ENCODE assay signal across 30 mouse cellular contexts in genomic region chr2:102676716-102677312, GRCm38 (mm10). TPM values are rescaled to one million over a fixed set of nuclear protein-coding genes. Genes with fewer than 3 reads are reported as not detected.
A peak's percentile ranks its signal among the peaks of the same experiment; 100 is the strongest.
DNase-seq lines count a peak whose midpoint lies in the region; ATAC-seq and TF ChIP-seq lines count a peak whose summit lies in the region.
"Had no signal": no experiment of that assay in that cellular context is flagged by ENCODE, and none has a peak within 500 bp of the region (broad histone marks: within the 10 kb centered on the region; RNA-seq: fewer than 3 reads in every experiment).

No protein-coding gene starts in this region.

- H3K4me3 ChIP-seq in left cerebral cortex, adult 2 months = peak overlapping the region; percentile 9; the same call in 1 of the 2 replicates
- H3K4me3 ChIP-seq in stomach, embryonic 14.5 days (ENCODE audit: low read depth, low read length) = no peak overlapping the region
- H3K4me3 ChIP-seq: embryonic facial prominence, embryonic 10.5 days; embryonic facial prominence, embryonic 15.5 days; forebrain, embryonic 12.5 days; heart, embryonic 13.5 days; hindbrain, embryonic 15.5 days; intestine, embryonic 15.5 days; limb, embryonic 12.5 days; liver, embryonic 15.5 days; lung, embryonic 15.5 days; midbrain, embryonic 10.5 days; midbrain, embryonic 15.5 days; neural tube, embryonic 15.5 days had no signal

- H3K27me3 ChIP-seq in stomach, embryonic 14.5 days (ENCODE audit: control insufficient read depth, insufficient read depth, low read length) = no peaks in the 10 kb centered on the region
- H3K27me3 ChIP-seq: embryonic facial prominence, embryonic 15.5 days; forebrain, embryonic 12.5 days; hindbrain, embryonic 15.5 days; intestine, embryonic 15.5 days; liver, embryonic 15.5 days; lung, embryonic 15.5 days; midbrain, embryonic 15.5 days; neural tube, embryonic 15.5 days; Patski had no signal

- intact Hi-C loops in left cerebral cortex, adult 2 months (cut with DNase I) = loop anchor here (5.0 to 10.0 kb wide), 4 partner anchors 85 to 772 kb away; no protein-coding TSS in a partner anchor

- no peaks in the 10 kb centered on the region for H3K4me1 ChIP-seq in stomach, embryonic 14.5 days (ENCODE audit: control insufficient read depth, insufficient read depth, low read length)
- H3K4me1 ChIP-seq: heart, embryonic 13.5 days; intestine, embryonic 15.5 days; liver, embryonic 15.5 days; lung, embryonic 15.5 days had no signal

- peak; percentile 28 for DNase-seq in cerebellum, adult 8-10 months
- DNase-seq in cerebellum, postnatal 4 days (ENCODE audit: low spot score in 2 of 2) = no peak
- DNase-seq in left cerebral cortex, adult 2 months (ENCODE audit: extremely low spot score in 1 of 2, low spot score in 2 of 2) = no peak
- no peak for DNase-seq in left cerebral cortex, adult 9 months (ENCODE audit: low spot score in 2 of 2)
- DNase-seq in frontal cortex, adult 2 months (ENCODE audit: extremely low spot score in 1 of 2, low spot score in 1 of 2) = no peak
- DNase-seq in kidney, postnatal 14 days = no peak
- DNase-seq: adrenal gland, postnatal 14 days; gastrocnemius, postnatal 25 days; heart, postnatal 10 days; kidney, adult 2 months; kidney, postnatal 4 days; right cerebral cortex, postnatal 25 days; spleen, adult 18-20 months had no signal

- peak; percentile 83 for ATAC-seq in stomach, embryonic 14.5 days (ENCODE audit: insufficient number of reproducible peaks, insufficient read depth, low FRiP score, low read depth)
- ATAC-seq: intestine, embryonic 15.5 days; midbrain, embryonic 15.5 days; Patski had no signal

- 78% methylated on average over 9 of the region's 9 CpGs for WGBS in stomach, embryonic 14.5 days

- TF ChIP-seq CTCF in left cerebral cortex, adult 2 months (IDR thresholded peaks at IDR 0.05) = no peak

- H3K9ac ChIP-seq in stomach, embryonic 14.5 days (replicated peaks; ENCODE audit: low read depth, low read length) = no peak overlapping the region
- H3K9ac ChIP-seq: embryonic facial prominence, embryonic 15.5 days; forebrain, embryonic 12.5 days; heart, embryonic 13.5 days; hindbrain, embryonic 15.5 days; intestine, embryonic 15.5 days; limb, embryonic 12.5 days; liver, embryonic 15.5 days; lung, embryonic 15.5 days; midbrain, embryonic 15.5 days; neural tube, embryonic 15.5 days had no signal

- peak overlapping the region; percentile 80 for H3K27ac ChIP-seq in left cerebral cortex, adult 2 months
- no peak overlapping the region for H3K27ac ChIP-seq in stomach, embryonic 14.5 days (ENCODE audit: low read length)
- H3K27ac ChIP-seq: embryonic facial prominence, embryonic 10.5 days; embryonic facial prominence, embryonic 15.5 days; forebrain, embryonic 12.5 days; heart, embryonic 13.5 days; hindbrain, embryonic 15.5 days; intestine, embryonic 15.5 days; limb, embryonic 12.5 days; liver, embryonic 15.5 days; lung, embryonic 15.5 days; midbrain, embryonic 15.5 days had no signal

- no peaks in the 10 kb centered on the region for H3K9me3 ChIP-seq in stomach, embryonic 14.5 days (ENCODE audit: control insufficient read depth, low read depth, low read length)
- H3K9me3 ChIP-seq: embryonic facial prominence, embryonic 10.5 days; embryonic facial prominence, embryonic 15.5 days; forebrain, embryonic 12.5 days; heart, embryonic 13.5 days; hindbrain, embryonic 15.5 days; intestine, embryonic 15.5 days; limb, embryonic 12.5 days; liver, embryonic 15.5 days; lung, embryonic 15.5 days; midbrain, embryonic 10.5 days; midbrain, embryonic 15.5 days; neural tube, embryonic 15.5 days had no signal

- H3K4me2 ChIP-seq in stomach, embryonic 14.5 days (replicated peaks; ENCODE audit: low read depth, low read length) = no peak overlapping the region
- H3K4me2 ChIP-seq: embryonic facial prominence, embryonic 15.5 days; forebrain, embryonic 12.5 days; heart, embryonic 13.5 days; hindbrain, embryonic 15.5 days; intestine, embryonic 15.5 days; limb, embryonic 12.5 days; liver, embryonic 15.5 days; lung, embryonic 15.5 days; midbrain, embryonic 15.5 days; neural tube, embryonic 15.5 days had no signal

- no peaks in the 10 kb centered on the region for H3K36me3 ChIP-seq in stomach, embryonic 14.5 days (ENCODE audit: control insufficient read depth, insufficient read depth, low read length)
- H3K36me3 ChIP-seq: embryonic facial prominence, embryonic 10.5 days; embryonic facial prominence, embryonic 15.5 days; forebrain, embryonic 12.5 days; heart, embryonic 13.5 days; hindbrain, embryonic 15.5 days; intestine, embryonic 15.5 days; limb, embryonic 12.5 days; liver, embryonic 15.5 days; lung, embryonic 15.5 days; midbrain, embryonic 10.5 days; midbrain, embryonic 15.5 days; neural tube, embryonic 15.5 days had no signal

RNA-seq across cellular contexts. Expression of gene Slc1a2, which starts 18.4 kb away (rescaled TPM):
- total RNA-seq in left cerebral cortex, adult 2 months (2021) = 1,000 to 10,000 TPM; 1,660 to 1,742 TPM
- 1.0 and 1.3 TPM in 2 replicates for polyA plus RNA-seq in stomach, embryonic 14.5 days (2014; fragmentation: Nextera tagmentation; extraction: Ambion mirVana)
- 570 and 587 TPM in 2 replicates for polyA plus RNA-seq in frontal cortex, adult 2 months (2012; rRNA removed)
- total RNA-seq: hematopoietic stem cell, adult 5-6 weeks; megakaryocyte progenitor cell, adult 5-6 weeks; MEL had no signal

Comparison
In these comparisons a context has a peak if more than half of its experiments do, and no peak if none do; other contexts are left out.
1. RNA of gene Slc1a2, which starts 18.4 kb away (polyA plus RNA-seq): 570 to 587 TPM in frontal cortex, adult 2 months; 1.0 to 1.3 TPM in stomach, embryonic 14.5 days; every median in the first group is over 100 times any median in the second.